Mouse (Mus musculus) intestine, embryonic 16.5 days (tissue): ENCODE measurements around the gene Ube2e1. TPM values are rescaled to one million over a fixed set of nuclear protein-coding genes. Genes with fewer than 3 reads are reported as not detected.

ENCODE experiments used
- ATAC-seq: fragments of 200-750 bp; cut with Nextera tagmentation; 2 replicates; pipeline ENCODE4 v1.8.0; 2017; ENCODE audit warnings: moderate TSS enrichment, moderate library complexity
- H3K27ac ChIP-seq: fragments of 300-500 bp; sonication (generic); 2 replicates; pipeline ENCODE4 v1.5.1; 2014; ENCODE audit warnings: mild to moderate bottlenecking, low read length
- H3K27me3 ChIP-seq: fragments of 300-500 bp; sonication (generic); replicated peaks from 2 replicates; pipeline ENCODE4 v1.6.1; 2014; ENCODE audit warnings: low read length, control low read depth, mixed read lengths; ENCODE audit not compliant: control insufficient read depth, insufficient read depth
- H3K36me3 ChIP-seq: fragments of 300-500 bp; sonication (generic); 2 replicates; pipeline ENCODE4 v1.6.1; 2014; ENCODE audit warnings: low read length, control low read depth; ENCODE audit not compliant: control insufficient read depth, insufficient read depth
- H3K4me1 ChIP-seq: fragments of 300-500 bp; sonication (generic); 2 replicates; pipeline ENCODE4 v1.6.1; 2014; ENCODE audit warnings: low read length, control low read depth, mixed read lengths; ENCODE audit not compliant: control insufficient read depth, insufficient read depth
- H3K4me2 ChIP-seq: fragments of 300-500 bp; sonication (generic); 2 replicates; pipeline ENCODE4 v1.6.1; 2014; ENCODE audit warnings: low read depth, low read length, control low read depth
- H3K4me3 ChIP-seq: fragments of 300-500 bp; sonication (generic); 2 replicates; pipeline ENCODE4 v1.5.1; 2014; ENCODE audit warnings: mild to moderate bottlenecking, low read length
- H3K9ac ChIP-seq: fragments of 300-500 bp; sonication (generic); 2 replicates; pipeline ENCODE4 v1.6.1; 2014; ENCODE audit warnings: low read depth, low read length
- H3K9me3 ChIP-seq: fragments of 300-500 bp; sonication (generic); 2 replicates; pipeline ENCODE4 v1.6.1; 2016; ENCODE audit warnings: low read length, control low read depth; ENCODE audit not compliant: control insufficient read depth
- WGBS: fragments of 180-500 bp; shearing (Covaris S2); extraction: QIAGEN DNeasy Blood & Tissue Kit; methylation state at CpG from one replicate; pipeline ENCODE4 v1.1.7; 2014; 5-methylcytosine and 5-hydroxymethylcytosine counted together
- polyA plus RNA-seq: library from polyadenylated mRNA; unstranded; fragments of >200 nt; fragmentation: Nextera tagmentation; extraction: Ambion mirVana; gene quantifications from 2 replicates; pipeline ENCODE4 v1.2.1, GENCODE M21; 2015

The Ube2e1 gene
- polyA plus RNA-seq, 1 experiment from 2014 or later = 113 TPM

- no peaks in the 10 kb centered on the region for H3K27me3 ChIP-seq
- no peak overlapping the region for H3K4me3 ChIP-seq
- no peaks in the 10 kb centered on the region for H3K36me3 ChIP-seq
- no peaks in the 10 kb centered on the region for H3K4me1 ChIP-seq
- ATAC-seq = no peak
- WGBS = 54% methylated on average over 2 of the region's 2 CpGs
- no peak overlapping the region for H3K9ac ChIP-seq
- H3K9me3 ChIP-seq = no peaks in the 10 kb centered on the region
- no peak overlapping the region for H3K27ac ChIP-seq
- H3K4me2 ChIP-seq = no peak overlapping the region
These were observed 24.8 kb upstream of the Ube2e1 start for GRCm38 (mm10) chr14:18356442-18356841.

GRCm38 (mm10) chr14:18355514-18356190, 24.0 kb upstream of the Ube2e1 start:
- H3K27ac ChIP-seq = no peak overlapping the region
- H3K4me2 ChIP-seq = no peak overlapping the region
- 77% methylated on average over 6 of the region's 6 CpGs for WGBS
- ATAC-seq = no peak
- no peak overlapping the region for H3K4me3 ChIP-seq
- no peaks in the 10 kb centered on the region for H3K9me3 ChIP-seq
- H3K4me1 ChIP-seq = no peaks in the 10 kb centered on the region
- H3K36me3 ChIP-seq = no peaks in the 10 kb centered on the region
- no peaks in the 10 kb centered on the region for H3K27me3 ChIP-seq
- no peak overlapping the region for H3K9ac ChIP-seq

- ATAC-seq = no peak
- H3K9ac ChIP-seq = no peak overlapping the region
- no peaks in the 10 kb centered on the region for H3K27me3 ChIP-seq
- no peaks in the 10 kb centered on the region for H3K36me3 ChIP-seq
- 54% methylated on average over 3 of the region's 3 CpGs for WGBS
- no peaks in the 10 kb centered on the region for H3K9me3 ChIP-seq
- no peak overlapping the region for H3K4me2 ChIP-seq
- no peak overlapping the region for H3K4me3 ChIP-seq
- no peaks in the 10 kb centered on the region for H3K4me1 ChIP-seq
- no peak overlapping the region for H3K27ac ChIP-seq
These were observed 21.9 kb upstream of the Ube2e1 start for GRCm38 (mm10) chr14:18353525-18353924.

- H3K4me3 ChIP-seq = no peak overlapping the region
- H3K4me2 ChIP-seq = no peak overlapping the region
- H3K36me3 ChIP-seq = no peaks in the 10 kb centered on the region
- ATAC-seq = no peak
- no peaks in the 10 kb centered on the region for H3K4me1 ChIP-seq
- H3K27ac ChIP-seq = no peak overlapping the region
- no peaks in the 10 kb centered on the region for H3K27me3 ChIP-seq
- no peaks in the 10 kb centered on the region for H3K9me3 ChIP-seq
- WGBS = 79% methylated on average over 3 of the region's 3 CpGs
- H3K9ac ChIP-seq = no peak overlapping the region
These were observed 21.3 kb upstream of the Ube2e1 start for GRCm38 (mm10) chr14:18352934-18353333.

- WGBS = 100% methylated on average over 1 of the region's 1 CpGs
- no peaks in the 10 kb centered on the region for H3K4me1 ChIP-seq
- H3K27ac ChIP-seq = no peak overlapping the region
- ATAC-seq = no peak
- H3K4me2 ChIP-seq = no peak overlapping the region
- no peaks in the 10 kb centered on the region for H3K36me3 ChIP-seq
- no peaks in the 10 kb centered on the region for H3K9me3 ChIP-seq
- no peak overlapping the region for H3K9ac ChIP-seq
- no peaks in the 10 kb centered on the region for H3K27me3 ChIP-seq
- H3K4me3 ChIP-seq = no peak overlapping the region
These were observed 19.0 kb upstream of the Ube2e1 start for GRCm38 (mm10) chr14:18350680-18351079.

GRCm38 (mm10) chr14:18349871-18350270, 18.2 kb upstream of the Ube2e1 start:
- ATAC-seq = no peak
- no peaks in the 10 kb centered on the region for H3K36me3 ChIP-seq
- WGBS = 56% methylated on average over 5 of the region's 5 CpGs

GRCm38 (mm10) chr14:18343589-18343988, 11.9 kb upstream of the Ube2e1 start:
- no peak overlapping the region for H3K27ac ChIP-seq
- H3K9me3 ChIP-seq = no peaks in the 10 kb centered on the region
- no peak for ATAC-seq
- no peak overlapping the region for H3K4me3 ChIP-seq
- H3K4me1 ChIP-seq = no peaks in the 10 kb centered on the region
- no peak overlapping the region for H3K9ac ChIP-seq
- H3K36me3 ChIP-seq = no peaks in the 10 kb centered on the region
- no peak overlapping the region for H3K4me2 ChIP-seq
- no peaks in the 10 kb centered on the region for H3K27me3 ChIP-seq
- whole genome bisulfite sequencing = 68% methylated on average over 4 of the region's 4 CpGs

More at GRCm38 (mm10) chr14:18349871-18350270, 18.2 kb upstream of the Ube2e1 start:
- Histone ChIP-seq H3K9me3 (no peaks in the 10 kb centered on the region), H3K4me2 (no peak overlapping the region), H3K9ac (no peak overlapping the region), H3K4me3 (no peak overlapping the region), H3K4me1 (no peaks in the 10 kb centered on the region), H3K27me3 (no peaks in the 10 kb centered on the region), H3K27ac (no peak overlapping the region)

GRCm38 (mm10) chr14:18342749-18343148, 11.1 kb upstream of the Ube2e1 start:
- H3K36me3 ChIP-seq = no peaks in the 10 kb centered on the region
- no peak overlapping the region for H3K4me2 ChIP-seq
- no peaks in the 10 kb centered on the region for H3K9me3 ChIP-seq
- no peak overlapping the region for H3K4me3 ChIP-seq
- ATAC-seq = no peak
- no peaks in the 10 kb centered on the region for H3K4me1 ChIP-seq
- 78% methylated on average over 2 of the region's 2 CpGs for WGBS
- H3K9ac ChIP-seq = no peak overlapping the region
- H3K27me3 ChIP-seq = no peaks in the 10 kb centered on the region
- H3K27ac ChIP-seq = no peak overlapping the region

GRCm38 (mm10) chr14:18341088-18341487, 9.4 kb upstream of the Ube2e1 start:
- WGBS = 81% methylated on average over 3 of the region's 3 CpGs
- H3K27ac ChIP-seq = no peak overlapping the region

GRCm38 (mm10) chr14:18336106-18336505, 4.4 kb upstream of the Ube2e1 start:
- H3K9ac ChIP-seq = no peak overlapping the region

More at GRCm38 (mm10) chr14:18341088-18341487, 9.4 kb upstream of the Ube2e1 start:
- Histone ChIP-seq H3K9me3 (no peaks in the 10 kb centered on the region), H3K4me2 (no peak overlapping the region), H3K9ac (no peak overlapping the region), H3K36me3 (no peaks in the 10 kb centered on the region), H3K27me3 (no peaks in the 10 kb centered on the region), H3K4me3 (no peak overlapping the region), H3K4me1 (no peaks in the 10 kb centered on the region)
- ATAC-seq = no peak

More at GRCm38 (mm10) chr14:18336106-18336505, 4.4 kb upstream of the Ube2e1 start:
- H3K4me3 ChIP-seq = no peak overlapping the region
- no peak overlapping the region for H3K27ac ChIP-seq
- no peaks in the 10 kb centered on the region for H3K27me3 ChIP-seq
- no peak overlapping the region for H3K4me2 ChIP-seq
- H3K4me1 ChIP-seq = no peaks in the 10 kb centered on the region
- ATAC-seq = no peak
- no peaks in the 10 kb centered on the region for H3K36me3 ChIP-seq
- H3K9me3 ChIP-seq = no peaks in the 10 kb centered on the region
